Mouse (Mus musculus) adrenal gland, postnatal 25 days (tissue): ENCODE measurements around the gene Gm20716. TPM values are rescaled to one million over a fixed set of nuclear protein-coding genes. Genes with fewer than 3 reads are reported as not detected.
"Not testable (repeated sequence)": the region's sequence is repeated elsewhere in the genome, so short reads cannot be mapped to it uniquely, and the experiment has no call there.

Experiments
- DNase-seq: peaks from one replicate; pipeline ENCODE4 v3.0.0; 2021; ENCODE audit warnings: mixed read lengths
- microRNA-seq, 2 experiments: library from miRNA; unstranded; fragments of <30 nt; microRNA quantifications; one replicate each; pipeline ENCODE4 v1.2.0; 2021
- total RNA-seq: library from RNA; stranded (reverse); gene quantifications from 2 replicates; pipeline ENCODE4 v1.2.3, GENCODE M21; 2021

The Gm20716 gene
- total RNA-seq, 1 experiment from 2014 or later: 27.1 TPM

DNA sequence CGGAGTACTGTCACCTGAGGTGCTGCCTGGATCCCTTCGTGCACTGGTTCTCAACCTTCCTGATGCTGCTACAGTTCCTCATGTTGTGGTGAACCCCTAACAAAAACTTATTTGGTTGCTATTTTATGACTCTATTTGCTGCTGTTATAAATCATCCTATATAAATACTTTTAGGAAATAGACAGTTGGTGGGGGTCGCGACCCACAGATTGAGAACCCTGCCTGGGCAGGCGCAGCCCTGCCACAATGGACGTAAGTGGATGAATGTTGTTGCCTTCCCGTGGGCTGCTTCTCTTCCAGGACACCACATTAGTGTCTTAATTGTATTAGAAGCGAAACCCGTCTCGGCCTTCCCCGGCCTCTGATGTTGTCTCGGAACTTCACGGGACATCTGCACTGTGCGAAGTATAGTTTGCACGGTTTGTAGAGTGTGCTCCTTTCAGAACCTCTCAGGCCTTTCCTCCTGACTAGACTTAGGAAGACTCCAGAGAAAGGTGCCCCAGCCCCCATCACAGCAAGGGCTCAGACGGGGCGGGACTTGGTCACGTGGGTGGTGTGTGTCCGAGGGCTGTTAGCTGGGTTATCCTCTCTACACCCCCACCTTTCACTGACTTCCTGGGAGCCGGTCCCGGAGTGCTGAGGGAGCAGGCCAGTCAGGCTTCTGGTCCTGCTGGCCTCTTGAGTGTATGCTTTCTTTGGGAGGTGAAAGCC lies 63.3 kb downstream of the Gm20716 start:
- no peak for DNase-seq

GRCm38 (mm10) chr2:168161978-168162377 lies 68.2 kb downstream of the Gm20716 start:
- no peak for DNase-seq

- DNase-seq: no peak
Measured at GRCm38 (mm10) chr2:168161514-168161971, 68.6 kb downstream of the Gm20716 start.

DNA sequence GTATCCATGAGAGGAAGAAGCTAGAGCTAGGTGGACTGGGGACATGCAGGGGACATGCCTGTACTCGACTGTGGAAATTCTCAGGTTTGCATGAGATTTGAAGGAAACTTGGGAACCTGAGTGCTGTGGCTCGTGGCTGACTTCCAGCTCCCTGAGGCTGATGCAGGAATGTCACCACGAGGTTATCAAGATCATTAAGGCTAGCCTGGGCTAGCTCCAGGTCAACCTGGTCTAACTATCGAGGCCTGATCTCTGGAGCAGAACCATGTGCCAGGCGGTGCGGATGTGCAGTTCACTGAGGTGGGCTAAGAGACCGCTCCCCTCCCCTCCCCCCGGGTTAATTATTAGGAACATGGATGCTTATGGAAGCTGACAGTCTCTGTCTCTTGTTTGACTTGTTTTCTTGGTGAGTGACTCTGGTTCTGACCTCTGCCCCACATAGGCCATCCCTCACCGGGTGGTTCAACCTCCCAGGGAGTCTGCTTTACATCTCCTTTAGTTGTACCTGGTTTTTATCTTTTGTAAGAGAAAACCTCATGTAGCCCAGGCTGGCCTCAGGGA lies 69.7 kb downstream of the Gm20716 start:
- no peak for DNase-seq

GRCm38 (mm10) chr2:168158911-168159711 lies 71.1 kb downstream of the Gm20716 start:
- DNase-seq: no peak

DNA sequence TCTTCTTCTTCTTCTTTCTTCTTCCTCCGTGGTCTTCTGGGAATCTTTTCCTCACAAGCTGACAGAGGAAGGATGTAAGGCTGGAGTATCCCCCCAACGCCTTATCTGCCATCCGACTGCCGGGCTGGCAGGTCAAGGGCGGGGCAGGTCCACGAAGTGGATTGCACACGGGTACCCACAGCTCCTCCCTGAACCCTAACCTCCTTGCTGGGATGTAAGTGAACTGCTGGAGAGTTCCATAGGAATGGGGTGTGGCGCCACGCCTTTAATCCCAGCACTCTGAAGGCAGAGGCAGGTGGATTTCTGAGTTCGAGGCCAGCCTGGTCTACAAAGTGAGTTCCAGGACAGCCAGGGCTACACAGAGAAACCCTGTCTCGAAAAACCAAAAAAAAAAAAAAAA lies 72.2 kb downstream of the Gm20716 start:
- not testable (repeated sequence) for DNase-seq

GRCm38 (mm10) chr2:168156361-168156760 lies 73.8 kb downstream of the Gm20716 start:
- no peak for DNase-seq

DNA sequence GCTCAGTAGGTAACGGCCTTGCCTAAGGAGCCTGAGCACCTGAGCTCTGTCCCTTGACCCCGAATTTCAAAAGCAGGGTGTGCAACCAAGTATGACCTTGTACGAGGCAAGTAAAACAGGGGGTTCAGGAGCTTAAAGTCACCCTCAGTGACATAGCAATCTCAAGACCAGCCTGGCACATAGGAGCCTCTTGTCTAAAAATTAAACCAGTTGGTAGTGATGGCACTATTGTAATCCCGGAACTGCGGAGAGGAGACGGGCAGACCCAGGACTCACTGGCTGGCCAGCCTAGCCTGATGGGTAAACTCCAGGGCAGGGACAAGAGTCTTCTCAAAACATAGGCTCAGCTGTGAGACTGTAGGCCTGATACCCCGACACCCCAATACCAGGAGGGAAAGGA lies 74.5 kb downstream of the Gm20716 start:
- no peak for DNase-seq

- DNase-seq: peak; percentile 77
Measured at GRCm38 (mm10) chr2:168154090-168154881, 75.9 kb downstream of the Gm20716 start.

GRCm38 (mm10) chr2:168149241-168149640 lies 80.9 kb downstream of the Gm20716 start:
- no peak for DNase-seq

DNA sequence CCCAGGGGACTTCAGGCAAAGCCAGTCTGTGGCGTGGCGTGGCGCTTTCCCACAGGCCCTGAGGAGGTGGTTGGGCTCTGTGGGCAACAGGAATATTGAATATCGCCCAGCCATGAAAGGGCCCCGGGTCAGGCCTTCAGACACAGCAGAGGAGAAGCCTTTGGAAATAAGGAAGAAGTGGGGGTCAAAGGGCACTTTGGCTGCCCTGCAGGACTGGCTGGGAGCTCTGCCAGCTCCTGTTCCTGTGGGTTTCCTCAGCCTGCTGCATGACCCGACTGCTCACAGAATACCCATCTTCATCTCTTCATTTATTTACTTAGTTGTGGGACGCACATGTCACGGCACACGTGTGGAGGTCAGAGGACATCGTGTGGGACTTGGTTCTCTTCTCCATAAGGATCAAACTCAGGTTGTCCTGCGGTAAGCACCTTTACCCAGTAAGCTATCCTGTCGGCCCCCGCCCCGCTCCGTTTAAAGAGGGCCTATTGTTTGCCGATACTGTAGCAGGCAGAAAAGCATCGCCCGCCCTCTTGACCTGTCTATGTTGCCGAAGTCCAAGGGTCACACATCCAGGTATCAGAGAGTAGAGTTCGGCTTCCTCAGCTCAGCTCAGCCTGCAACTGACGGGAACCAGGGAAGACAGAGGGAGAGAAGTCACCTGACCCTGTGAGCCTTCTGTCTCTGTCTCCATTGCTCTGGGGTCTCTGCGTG lies 82.3 kb downstream of the Gm20716 start:
- DNase-seq: no peak

DNA sequence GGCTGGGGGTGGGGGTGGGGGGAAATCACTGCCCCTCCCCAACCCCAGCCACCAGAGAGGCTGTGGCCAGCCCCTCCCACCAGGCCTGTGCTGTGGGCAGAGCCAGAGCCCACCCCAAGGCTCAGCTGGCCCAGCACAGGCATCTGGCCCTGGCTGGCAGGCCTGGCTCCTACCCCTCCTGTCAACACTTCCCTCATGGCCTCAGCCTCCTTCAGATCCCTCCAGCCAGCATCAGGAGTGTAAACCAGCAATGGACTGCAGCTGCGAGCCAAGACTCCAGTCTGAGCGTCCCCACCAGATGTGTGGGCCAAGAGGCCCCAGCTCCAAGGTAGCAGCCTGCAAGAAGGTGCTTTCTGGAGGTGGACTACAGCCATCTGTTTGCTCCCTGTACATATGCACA lies 84.7 kb downstream of the Gm20716 start:
- no peak for DNase-seq

GRCm38 (mm10) chr2:168143794-168144193 lies 86.4 kb downstream of the Gm20716 start:
- DNase-seq: no peak

DNA sequence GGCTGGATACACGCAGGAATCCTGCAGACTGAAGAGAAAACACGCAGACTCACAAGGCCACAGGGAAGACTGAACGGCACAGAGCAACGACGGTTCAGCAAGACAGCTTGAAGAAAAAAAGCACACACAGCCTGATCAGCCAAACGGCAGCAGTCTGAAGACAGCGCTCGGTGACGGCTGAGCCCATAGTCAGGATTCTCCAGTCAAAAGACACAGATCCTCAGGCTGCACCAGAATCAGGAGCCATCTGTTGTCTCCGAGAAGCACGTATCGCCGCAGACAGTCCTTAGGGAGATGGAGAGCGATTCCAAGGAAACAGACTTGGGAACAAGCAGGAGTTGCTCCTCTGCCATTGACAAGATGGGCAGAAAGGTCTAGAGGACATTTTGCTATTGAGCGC lies 93.0 kb downstream of the Gm20716 start:
- no peak for DNase-seq

Small RNA genes within 50 kb of the gene (microRNA-seq; reads per million reads assigned to microRNA genes)
- gene Gm24561: 0 reads per million in 2 experiments

Other genes starting within 250 kb of the Gm20716 start
- 2.1 and 2.8 TPM in 2 replicates for gene Ripor3, start 219.7 kb downstream of the Gm20716 start, total RNA-seq
- gene Pard6b, start 149.4 kb downstream of the Gm20716 start, total RNA-seq: 1.6 and 2.3 TPM in 2 replicates
- gene Adnp, start 23.3 kb downstream of the Gm20716 start, total RNA-seq: 61.3 and 81.5 TPM in 2 replicates
- 95.1 and 156 TPM in 2 replicates for gene Dpm1, start 227 bp upstream of the Gm20716 start, total RNA-seq
- 13.8 and 16.0 TPM in 2 replicates for gene Mocs3, start 258 bp upstream of the Gm20716 start, total RNA-seq
- 0.06 TPM in 1 of 2 replicates, not detected in the other for gene Kcng1, start 51.4 kb upstream of the Gm20716 start, total RNA-seq